Mouse (Mus musculus): ENCODE measurements around the gene Tfeb.

- TF ChIP-seq CTCF (IDR thresholded peaks at IDR 0.05) (peak; percentile 28; the same call in 1 of the 2 replicates), EP300 (IDR thresholded peaks at IDR 0.05) (no peak)
Measured at GRCm38 (mm10) chr17:47806230-47806629, 69.4 kb downstream of the Tfeb start.

Data from lung, postnatal 0 days (tissue).